ENCODE assay signal across 8 mouse cellular contexts in the genomic region with DNA sequence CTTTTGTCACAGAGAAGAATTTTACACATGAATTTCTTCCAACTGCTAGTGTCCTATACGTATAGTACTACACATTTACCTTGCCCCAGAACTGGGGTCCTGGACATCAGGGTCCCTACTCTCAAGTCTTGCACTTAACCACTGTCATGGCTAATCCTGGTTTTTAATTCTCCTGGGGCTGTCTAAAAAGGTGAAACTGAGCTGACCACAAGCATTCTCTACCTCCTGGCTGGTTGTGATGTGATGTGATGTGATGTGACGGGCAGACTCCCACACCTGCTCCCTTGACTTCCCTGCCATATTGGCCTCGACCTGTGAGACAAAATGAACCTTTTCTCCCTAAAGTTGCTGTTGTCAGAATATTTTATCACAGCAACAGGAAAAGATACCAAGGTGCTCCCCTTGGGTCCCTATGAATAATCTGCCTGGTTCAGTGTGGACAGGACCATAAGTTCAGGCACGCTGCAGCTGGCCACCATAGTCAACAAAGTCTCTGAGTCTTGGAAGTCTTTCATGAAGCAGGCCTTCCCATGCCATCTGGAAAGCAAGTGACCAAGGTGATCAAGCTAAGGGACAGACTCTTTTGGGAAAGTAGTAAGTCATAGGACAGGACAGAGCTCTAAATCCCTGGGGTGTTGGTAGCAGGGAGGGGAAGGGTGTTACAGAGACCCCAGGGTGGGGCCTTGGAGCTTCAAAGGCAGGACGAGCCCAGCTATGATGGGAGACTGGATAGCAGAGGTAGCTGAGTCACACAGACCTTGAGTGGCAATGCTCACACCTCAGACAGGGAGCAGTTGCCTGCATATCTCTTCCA. TPM values are rescaled to one million over a fixed set of nuclear protein-coding genes. Genes with fewer than 3 reads are reported as not detected.
DNase-seq lines count a peak whose midpoint lies in the region; ATAC-seq and TF ChIP-seq lines count a peak whose summit lies in the region.

No protein-coding gene starts in this region.

- peak overlapping the region; percentile 91 for H3K4me3 ChIP-seq in layer of hippocampus, adult 2 months
- peak overlapping the region; percentile 94 for H3K4me3 ChIP-seq in embryonic facial prominence, embryonic 12.5 days
- peak overlapping the region; percentile 70 for H3K4me3 ChIP-seq in intestine, embryonic 16.5 days (ENCODE audit: low read length)

- no peak for ATAC-seq in embryonic facial prominence, embryonic 12.5 days (ENCODE audit: insufficient number of reproducible peaks, insufficient read depth, low FRiP score, low TSS enrichment)
- no peak for ATAC-seq in intestine, embryonic 16.5 days
- ATAC-seq in frontal cortex, adult (ENCODE audit: low TSS enrichment), result no peak

- no peak for TF ChIP-seq CTCF in layer of hippocampus, adult 2 months (conservative IDR thresholded peaks at IDR 0.05)

- 67% methylated on average over 5 of the region's 5 CpGs for WGBS in embryonic facial prominence, embryonic 12.5 days
- 77% methylated on average over 5 of the region's 5 CpGs for WGBS in intestine, embryonic 16.5 days

- H3K4me2 ChIP-seq in embryonic facial prominence, embryonic 12.5 days (replicated peaks), result peak overlapping the region; percentile 45
- H3K4me2 ChIP-seq in intestine, embryonic 16.5 days (ENCODE audit: low read depth, low read length), result peak overlapping the region; percentile 46

- H3K4me1 ChIP-seq in embryonic facial prominence, embryonic 12.5 days, result peaks cover 16% of the 10 kb centered on the region
- H3K4me1 ChIP-seq in intestine, embryonic 16.5 days (ENCODE audit: control insufficient read depth, insufficient read depth, low read length), result peaks cover 31% of the 10 kb centered on the region

- H3K9me3 ChIP-seq in embryonic facial prominence, embryonic 12.5 days, result no peaks in the 10 kb centered on the region
- no peaks in the 10 kb centered on the region for H3K9me3 ChIP-seq in intestine, embryonic 16.5 days (ENCODE audit: control insufficient read depth, low read length)

- no peaks in the 10 kb centered on the region for H3K27me3 ChIP-seq in embryonic facial prominence, embryonic 12.5 days
- no peaks in the 10 kb centered on the region for H3K27me3 ChIP-seq in intestine, embryonic 16.5 days (replicated peaks; ENCODE audit: control insufficient read depth, insufficient read depth, low read length)

- no peaks in the 10 kb centered on the region; the same call in 1 of the 2 replicates for H3K36me3 ChIP-seq in embryonic facial prominence, embryonic 12.5 days
- H3K36me3 ChIP-seq in intestine, embryonic 16.5 days (ENCODE audit: control insufficient read depth, insufficient read depth, low read length), result no peaks in the 10 kb centered on the region

- no peak for DNase-seq in layer of hippocampus, adult 2 months (ENCODE audit: low spot score in 2 of 2)
- no peak for DNase-seq in layer of hippocampus, postnatal 14 days (ENCODE audit: low spot score in 2 of 2)
- peak; percentile 18 for DNase-seq in neural tube, embryonic 10.5 days (ENCODE audit: extremely low spot score, low spot score)
- DNase-seq in spleen, postnatal 14 days (ENCODE audit: low spot score in 2 of 2), result no peak
- no peak for DNase-seq in frontal cortex, adult 2 months (ENCODE audit: extremely low spot score in 1 of 2, low spot score in 1 of 2)

- no peak overlapping the region for H3K9ac ChIP-seq in embryonic facial prominence, embryonic 12.5 days
- no peak overlapping the region for H3K9ac ChIP-seq in intestine, embryonic 16.5 days (ENCODE audit: low read depth, low read length)

- H3K27ac ChIP-seq in layer of hippocampus, adult 2 months, result peak overlapping the region; percentile 99
- H3K27ac ChIP-seq in embryonic facial prominence, embryonic 12.5 days, result peak overlapping the region; percentile 96
- H3K27ac ChIP-seq in intestine, embryonic 16.5 days (ENCODE audit: low read length), result peak overlapping the region; percentile 97

RNA-seq across cellular contexts. Expression of a gene that starts 1.1 kb away (rescaled TPM):
- 10 to 100 TPM; 82.7 to 88.5 TPM for total RNA-seq in layer of hippocampus, adult 2 months (2021)
- total RNA-seq in layer of hippocampus, postnatal 14 days (2021), result 10 to 100 TPM; 84.7 to 87.9 TPM
- polyA plus RNA-seq in embryonic facial prominence, embryonic 12.5 days (2016; fragmentation: Nextera tagmentation; extraction: Ambion mirVana), result 70.7 and 74.8 TPM in 2 replicates
- polyA plus RNA-seq in intestine, embryonic 16.5 days (2015; fragmentation: Nextera tagmentation; extraction: Ambion mirVana), result 43.1 and 45.1 TPM in 2 replicates
- 85.6 and 88.1 TPM in 2 replicates for polyA plus RNA-seq in frontal cortex, adult 2 months (2012; rRNA removed)
